Mouse (Mus musculus) splenic B cell, adult 2 months (primary cell): ENCODE results near the gene Hps4.

Experiments used
- DNase-seq: peaks from one replicate; pipeline ENCODE4 v3.0.0-alpha.2; 2011; ENCODE audit warnings: low read depth, low spot score
- H3K27me3 ChIP-seq: 2 replicates; pipeline ENCODE4 v1.6.1; 2012; ENCODE audit warnings: mild to moderate bottlenecking, low read length, moderate library complexity, mixed read lengths; ENCODE audit not compliant: control insufficient read depth, poor library complexity, insufficient read depth, severe bottlenecking
- H3K36me3 ChIP-seq: 2 replicates; pipeline ENCODE4 v1.6.1; 2012; ENCODE audit warnings: mild to moderate bottlenecking, low read length, moderate library complexity, mixed read lengths; ENCODE audit not compliant: control insufficient read depth, poor library complexity, insufficient read depth, severe bottlenecking

Gene Hps4

GRCm38 (mm10) chr5:112419535-112419934 lies 76.7 kb downstream of the Hps4 start:
- DNase-seq: no peak
- H3K27me3 ChIP-seq: no peaks in the 10 kb centered on the region
- no peaks in the 10 kb centered on the region for H3K36me3 ChIP-seq

- DNase-seq: peak; percentile 25
- no peaks in the 10 kb centered on the region for H3K27me3 ChIP-seq
- no peaks in the 10 kb centered on the region for H3K36me3 ChIP-seq
Observed at GRCm38 (mm10) chr5:112426635-112427034, 83.8 kb downstream of the Hps4 start.

- H3K27me3 ChIP-seq: no peaks in the 10 kb centered on the region
- no peaks in the 10 kb centered on the region for H3K36me3 ChIP-seq
- peak; percentile 69 for DNase-seq
Observed at GRCm38 (mm10) chr5:112427283-112427682, 84.4 kb downstream of the Hps4 start.
